Mouse (Mus musculus) MEL (cell line): ENCODE data around the gene Wbp4. TPM values are rescaled to one million over a fixed set of nuclear protein-coding genes. Genes with fewer than 3 reads are reported as not detected.

Experiments used
- DNase-seq: peaks from one replicate; pipeline ENCODE4 v3.0.0; 2011; ENCODE audit warnings: low read depth, low spot score
- H3K27ac ChIP-seq: 2 replicates; pipeline ENCODE4 v1.5.1; 2012; ENCODE audit warnings: low read depth, mild to moderate bottlenecking, control low read depth, low read length, moderate library complexity; ENCODE audit not compliant: control insufficient read depth
- H3K27me3 ChIP-seq, 2 experiments: fragments of 150-350 bp in 1 of 2; sonication (generic) in 1 of 2; 2 replicates each; pipeline ENCODE4 v1.6.1; 2012; ENCODE audit warnings: low read length in 2 of 2, mild to moderate bottlenecking in 2 of 2, improper control_type of control experiment in 1 of 2, moderate library complexity in 1 of 2; ENCODE audit not compliant: insufficient read depth in 2 of 2, control insufficient read depth in 1 of 2
- H3K36me3 ChIP-seq, 2 experiments: 2 replicates each; pipeline ENCODE4 v1.6.1; 2012 to 2014; ENCODE audit warnings: low read length in 2 of 2, improper control_type of control experiment in 1 of 2, inconsistent platforms in 1 of 2, mild to moderate bottlenecking in 1 of 2; ENCODE audit not compliant: insufficient read depth in 2 of 2, control insufficient read depth in 1 of 2
- H3K4me1 ChIP-seq, 2 experiments: fragments of 150-350 bp in 1 of 2; sonication (generic) in 1 of 2; 2 replicates each; pipeline ENCODE4 v1.6.1; 2012; ENCODE audit warnings: low read length in 2 of 2, improper control_type of control experiment in 1 of 2, mild to moderate bottlenecking in 1 of 2; ENCODE audit not compliant: insufficient read depth in 2 of 2, control insufficient read depth in 1 of 2
- H3K4me3 ChIP-seq, 2 experiments: fragments of 150-350 bp in 1 of 2; sonication (generic) in 1 of 2; 2 replicates each; pipeline ENCODE4 v1.5.1; 2012; ENCODE audit warnings: low read depth in 2 of 2, low read length in 2 of 2, mild to moderate bottlenecking in 2 of 2, moderate library complexity in 2 of 2, control low read depth in 1 of 2, improper control_type of control experiment in 1 of 2; ENCODE audit not compliant: control insufficient read depth in 1 of 2, insufficient read depth in 1 of 2
- H3K79me2 ChIP-seq: 2 replicates; pipeline ENCODE4 v1.6.1; 2012; ENCODE audit warnings: mild to moderate bottlenecking, low read length, moderate library complexity; ENCODE audit not compliant: control insufficient read depth, poor library complexity, insufficient read depth
- H3K9ac ChIP-seq: 2 replicates; pipeline ENCODE4 v1.6.1; 2012; ENCODE audit warnings: low read depth, mild to moderate bottlenecking, control low read depth, low read length, moderate library complexity; ENCODE audit not compliant: control insufficient read depth, poor library complexity, severe bottlenecking
- H3K9me3 ChIP-seq: fragments of 150-350 bp; sonication (generic); replicated peaks from 2 replicates; pipeline ENCODE4 v1.6.1; 2012; ENCODE audit warnings: mild to moderate bottlenecking, low read length, improper control_type of control experiment, moderate library complexity; ENCODE audit not compliant: insufficient read depth
- BHLHE40 ChIP-seq: IDR thresholded peaks from 2 replicates; pipeline ENCODE4 v1.6.1; 2012; ENCODE audit warnings: low read depth, mild to moderate bottlenecking, inconsistent platforms, low read length, improper control_type of control experiment, borderline replicate concordance
- CHD2 ChIP-seq: IDR thresholded peaks from 2 replicates; pipeline ENCODE4 v1.6.1; 2011; ENCODE audit warnings: low read length, improper control_type of control experiment
- CTCF ChIP-seq, 3 experiments: IDR thresholded peaks in 2 of 3; conservative IDR thresholded peaks in 1 of 3; 2 replicates each; pipeline ENCODE4 v1.5.1; 2011 to 2012; ENCODE audit warnings: low read length in 3 of 3, low read depth in 2 of 3, mild to moderate bottlenecking in 2 of 3, improper control_type of control experiment in 1 of 3, inconsistent platforms in 1 of 3, mixed read lengths in 1 of 3, moderate library complexity in 1 of 3; ENCODE audit not compliant: control insufficient read depth in 1 of 3, insufficient read depth in 1 of 3, poor library complexity in 1 of 3, severe bottlenecking in 1 of 3
- EP300 ChIP-seq, 2 experiments: IDR thresholded peaks; 2 replicates each; pipeline ENCODE4 v1.6.1; 2011; ENCODE audit warnings: improper control_type of control experiment in 2 of 2, low read length in 2 of 2, low read depth in 1 of 2, mild to moderate bottlenecking in 1 of 2
- ETS1 ChIP-seq: IDR thresholded peaks from 2 replicates; pipeline ENCODE4 v1.6.1; 2012; ENCODE audit warnings: low read depth, mild to moderate bottlenecking, inconsistent platforms, low read length, improper control_type of control experiment, moderate library complexity
- GABPA ChIP-seq: IDR thresholded peaks from 2 replicates; pipeline ENCODE4 v1.6.1; 2012; ENCODE audit warnings: low read depth, mild to moderate bottlenecking, inconsistent platforms, low read length, improper control_type of control experiment, moderate library complexity
- HCFC1 ChIP-seq: IDR thresholded peaks from 2 replicates; pipeline ENCODE4 v1.6.1; 2012; ENCODE audit warnings: low read depth, mild to moderate bottlenecking, inconsistent platforms, low read length, improper control_type of control experiment, moderate library complexity
- KAT2A ChIP-seq: conservative IDR thresholded peaks from 2 replicates; pipeline ENCODE4 v1.6.1; 2012; ENCODE audit warnings: low read depth, low read length, improper control_type of control experiment, inconsistent platforms
- MAFK ChIP-seq: IDR thresholded peaks from 2 replicates; pipeline ENCODE4 v1.6.1; 2011; ENCODE audit warnings: low read depth, mild to moderate bottlenecking, low read length, improper control_type of control experiment, borderline replicate concordance
- MYC ChIP-seq: IDR thresholded peaks from 2 replicates; pipeline ENCODE4 v1.6.1; 2011; ENCODE audit warnings: low read depth, mild to moderate bottlenecking, low read length, improper control_type of control experiment, moderate library complexity
- NELFE ChIP-seq: IDR thresholded peaks from 2 replicates; pipeline ENCODE4 v1.6.1; 2011; ENCODE audit warnings: low read depth, low read length, improper control_type of control experiment
- NRF1 ChIP-seq: IDR thresholded peaks from 2 replicates; pipeline ENCODE4 v1.6.1; 2014; ENCODE audit warnings: low read depth, mild to moderate bottlenecking, inconsistent platforms, low read length, improper control_type of control experiment, moderate library complexity; ENCODE audit not compliant: poor library complexity, insufficient read depth, severe bottlenecking
- POLR2A ChIP-seq, 2 experiments: IDR thresholded peaks; 2 replicates each; pipeline ENCODE4 v1.6.1; 2011 to 2012; ENCODE audit warnings: low read length in 2 of 2, mild to moderate bottlenecking in 2 of 2, control low read depth in 1 of 2, improper control_type of control experiment in 1 of 2, low read depth in 1 of 2, moderate library complexity in 1 of 2; ENCODE audit not compliant: control insufficient read depth in 1 of 2, insufficient read depth in 1 of 2, poor library complexity in 1 of 2
- POLR2AphosphoS5 ChIP-seq: IDR thresholded peaks from 2 replicates; pipeline ENCODE4 v1.6.1; 2012; ENCODE audit warnings: low read depth, borderline replicate concordance, mild to moderate bottlenecking, inconsistent platforms, low read length, moderate library complexity, mixed read lengths
- RAD21 ChIP-seq: IDR thresholded peaks from 2 replicates; pipeline ENCODE4 v1.6.1; 2011; ENCODE audit warnings: mild to moderate bottlenecking, low read depth, low read length, improper control_type of control experiment
- RCOR1 ChIP-seq: IDR thresholded peaks from 2 replicates; pipeline ENCODE4 v1.6.1; 2012; ENCODE audit warnings: low read depth, mild to moderate bottlenecking, inconsistent platforms, low read length, improper control_type of control experiment
- SIN3A ChIP-seq: IDR thresholded peaks from 2 replicates; pipeline ENCODE4 v1.6.1; 2012; ENCODE audit warnings: low read length, improper control_type of control experiment, inconsistent platforms
- SMC3 ChIP-seq: IDR thresholded peaks from 2 replicates; pipeline ENCODE4 v1.6.1; 2011; ENCODE audit warnings: low read depth, low read length, improper control_type of control experiment
- TCF12 ChIP-seq: IDR thresholded peaks from 2 replicates; pipeline ENCODE4 v1.6.1; 2014; ENCODE audit warnings: low read depth, mild to moderate bottlenecking, inconsistent platforms, low read length, improper control_type of control experiment, moderate library complexity
- UBTF ChIP-seq: IDR thresholded peaks from 2 replicates; pipeline ENCODE4 v1.6.1; 2012; ENCODE audit warnings: low read depth, mild to moderate bottlenecking, inconsistent platforms, low read length, improper control_type of control experiment, moderate library complexity, borderline replicate concordance; ENCODE audit not compliant: insufficient read depth
- USF2 ChIP-seq, 2 experiments: IDR thresholded peaks; 2 replicates each; pipeline ENCODE4 v1.6.1; 2011 to 2012; ENCODE audit warnings: improper control_type of control experiment in 2 of 2, low read length in 2 of 2, borderline replicate concordance in 1 of 2, inconsistent platforms in 1 of 2, low read depth in 1 of 2, mild to moderate bottlenecking in 1 of 2; ENCODE audit not compliant: insufficient read depth in 1 of 2
- ZMIZ1 ChIP-seq: IDR thresholded peaks from 2 replicates; pipeline ENCODE4 v1.6.1; 2012; ENCODE audit warnings: low read depth, mild to moderate bottlenecking, inconsistent platforms, low read length, improper control_type of control experiment, moderate library complexity
- ZNF384 ChIP-seq: IDR thresholded peaks from 2 replicates; pipeline ENCODE4 v1.6.1; 2012; ENCODE audit warnings: low read depth, mild to moderate bottlenecking, inconsistent platforms, low read length, improper control_type of control experiment
- polyA plus RNA-seq, 2 experiments: library from polyadenylated mRNA; stranded (reverse) in 1 of 2; unstranded in 1 of 2; fragments of >175 nt in 1 of 2; fragments of >200 nt in 1 of 2; gene quantifications; 2 replicates each; pipeline versions ENCODE4 v1.2.1 to v1.2.4; 2012; ENCODE audit warnings: low replicate concordance in 2 of 2, low read depth in 1 of 2; ENCODE audit not compliant: insufficient read length in 2 of 2, insufficient read depth in 1 of 2, missing spikeins in 1 of 2
- total RNA-seq: library from RNA; depleted of rRNA; stranded (reverse); fragments of 300-350 nt; gene quantifications from 2 replicates; pipeline ENCODE4 v1.2.3, GENCODE M21; 2012

The Wbp4 gene
- total and polyA plus RNA-seq, 3 experiments = 15.9 to 87.6 (median 22.1) TPM

DNA sequence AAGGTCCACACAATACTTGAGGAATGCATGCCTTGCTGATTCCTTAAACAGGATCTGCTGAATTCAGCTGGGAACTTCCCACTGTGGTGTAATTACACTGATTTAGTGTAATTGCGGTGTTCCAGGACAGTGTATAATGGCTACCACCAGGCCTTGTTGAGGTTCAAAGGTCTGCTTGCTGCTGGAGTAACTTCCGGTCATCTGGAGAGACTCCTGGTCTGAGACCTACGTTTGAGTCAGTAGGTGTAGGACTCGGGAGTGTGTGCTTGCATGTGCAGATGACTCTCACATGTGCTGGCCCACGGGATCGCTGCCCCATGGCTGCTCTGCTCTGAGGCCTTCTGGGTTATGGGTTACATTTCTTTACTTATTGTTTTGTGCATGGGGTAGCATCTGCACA is 13.0 kb upstream of the Wbp4 start:
- H3K79me2 ChIP-seq = no peaks in the 10 kb centered on the region
- no peak overlapping the region for H3K4me3 ChIP-seq
- H3K9ac ChIP-seq = no peak overlapping the region
- H3K9me3 ChIP-seq = no peaks in the 10 kb centered on the region
- H3K4me1 ChIP-seq = peaks cover 0 to 1% of the 10 kb centered on the region in 2 experiments; a peak in 1 of 4 replicates
- no peak overlapping the region for H3K27ac ChIP-seq
- no peak for TF ChIP-seq UBTF
- TF ChIP-seq RCOR1 = no peak
- no peak for TF ChIP-seq GABPA
- TF ChIP-seq SIN3A = no peak
- TF ChIP-seq HCFC1 = no peak
- TF ChIP-seq POLR2A (IDR thresholded peaks at IDR 0.05; ENCODE audit: control insufficient read depth in 1 of 2, insufficient read depth in 1 of 2, low read depth in 1 of 2, low read length in 2 of 2, poor library complexity in 1 of 2) = no peak
- TF ChIP-seq ZNF384 = no peak
- no peak for TF ChIP-seq ETS1
- TF ChIP-seq NELFE = no peak
- TF ChIP-seq KAT2A = no peak
- no peak for TF ChIP-seq BHLHE40
- TF ChIP-seq NRF1 = no peak
- TF ChIP-seq SMC3 = no peak
- TF ChIP-seq MAFK = no peak
- no peak for TF ChIP-seq RAD21
- no peak for TF ChIP-seq USF2 (IDR thresholded peaks at IDR 0.05; ENCODE audit: borderline replicate concordance in 1 of 2, insufficient read depth in 1 of 2, low read depth in 1 of 2, low read length in 2 of 2)
- TF ChIP-seq MYC = no peak
- no peak for TF ChIP-seq ZMIZ1
- TF ChIP-seq EP300 (IDR thresholded peaks at IDR 0.05; ENCODE audit: low read depth in 1 of 2, low read length in 2 of 2) = no peak
- TF ChIP-seq CHD2 = no peak
- no peaks in the 10 kb centered on the region; a peak in 1 of 4 replicates for H3K36me3 ChIP-seq
- H3K27me3 ChIP-seq = no peaks in the 10 kb centered on the region
- DNase-seq = no peak

DNA sequence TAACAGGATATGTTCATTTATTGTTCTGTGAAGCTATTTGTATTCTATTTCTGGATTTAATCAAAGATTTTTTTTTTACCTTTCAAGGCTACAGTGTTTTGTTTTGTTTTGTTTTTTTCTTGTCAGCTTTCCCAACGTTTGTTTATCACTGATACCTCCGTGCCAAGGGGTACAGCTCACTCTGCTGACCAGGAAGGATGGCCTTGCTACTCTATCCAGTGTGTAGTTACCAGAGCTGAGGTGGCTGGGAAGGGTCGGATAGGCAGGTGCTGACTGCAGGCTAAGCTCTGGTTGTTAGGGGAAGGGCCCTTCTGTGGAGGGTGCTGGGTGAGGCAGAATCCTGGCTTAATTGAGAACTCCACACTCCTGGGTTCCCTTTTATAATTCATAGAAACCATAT is 8.9 kb upstream of the Wbp4 start:
- TF ChIP-seq KAT2A (no peak), USF2 (IDR thresholded peaks at IDR 0.05; ENCODE audit: borderline replicate concordance in 1 of 2, insufficient read depth in 1 of 2, low read depth in 1 of 2, low read length in 2 of 2) (no peak), NELFE (no peak), RAD21 (no peak), TCF12 (no peak), HCFC1 (no peak), CTCF (IDR thresholded peaks at IDR 0.05 in 2 of 3, conservative IDR thresholded peaks at IDR 0.05 in 1 of 3; ENCODE audit: control insufficient read depth in 1 of 3, insufficient read depth in 1 of 3, low read depth in 2 of 3, low read length in 3 of 3, poor library complexity in 1 of 3, severe bottlenecking in 1 of 3) (no peak), POLR2AphosphoS5 (no peak), EP300 (IDR thresholded peaks at IDR 0.05; ENCODE audit: low read depth in 1 of 2, low read length in 2 of 2) (no peak), NRF1 (no peak), BHLHE40 (no peak), POLR2A (IDR thresholded peaks at IDR 0.05; ENCODE audit: control insufficient read depth in 1 of 2, insufficient read depth in 1 of 2, low read depth in 1 of 2, low read length in 2 of 2, poor library complexity in 1 of 2) (no peak), MAFK (no peak), SIN3A (no peak)
- TF ChIP-seq, all 39 proteins: peak for 0
- Histone ChIP-seq H3K27me3 (no peaks in the 10 kb centered on the region), H3K27ac (no peak overlapping the region), H3K79me2 (peaks cover 1% of the 10 kb centered on the region; the same call in 1 of the 2 replicates), H3K36me3 (peaks cover 0 to 7% of the 10 kb centered on the region in 2 experiments; a peak in 2 of 4 replicates), H3K9ac (no peak overlapping the region), H3K9me3 (no peaks in the 10 kb centered on the region), H3K4me1 (peaks cover 0 to 8% of the 10 kb centered on the region in 2 experiments; a peak in 2 of 4 replicates), H3K4me3 (no peak overlapping the region)
- DNase-seq = no peak
